Mouse (Mus musculus) CH12.LX (cell line): ENCODE measurements around the gene Abhd18. TPM values are rescaled to one million over a fixed set of nuclear protein-coding genes. Genes with fewer than 3 reads are reported as not detected.
"Not testable (repeated sequence)": the region's sequence is repeated elsewhere in the genome, so short reads cannot be mapped to it uniquely, and the experiment has no call there.

Experiments
- DNase-seq: peaks from one replicate; pipeline ENCODE4 v3.0.0-alpha.2; 2013; ENCODE audit errors: extremely low read depth
- H3K27ac ChIP-seq: 2 replicates; pipeline ENCODE4 v1.5.1; 2012; ENCODE audit warnings: low read depth, mild to moderate bottlenecking, control low read depth, moderate library complexity; ENCODE audit not compliant: insufficient read depth
- H3K27me3 ChIP-seq: replicated peaks from 2 replicates; pipeline ENCODE3; 2012; ENCODE audit warnings: inconsistent platforms
- H3K36me3 ChIP-seq, 2 experiments: replicated peaks in 1 of 2; 2 replicates each; pipeline versions ENCODE3 to v1.6.1; 2012; ENCODE audit warnings: inconsistent platforms in 1 of 2, low read length in 1 of 2, mild to moderate bottlenecking in 1 of 2, mixed read lengths in 1 of 2, moderate library complexity in 1 of 2; ENCODE audit not compliant: control insufficient read depth in 1 of 2, insufficient read depth in 1 of 2
- H3K4me1 ChIP-seq, 2 experiments: 2 replicates each; pipeline ENCODE4 v1.6.1; 2012; ENCODE audit warnings: inconsistent platforms in 1 of 2, moderate library complexity in 1 of 2; ENCODE audit not compliant: insufficient read depth in 2 of 2, control insufficient read depth in 1 of 2
- H3K4me2 ChIP-seq: 2 replicates; pipeline ENCODE4 v1.6.1; 2012; ENCODE audit warnings: low read depth, mild to moderate bottlenecking, control low read depth; ENCODE audit not compliant: poor library complexity, insufficient read depth, severe bottlenecking
- H3K4me3 ChIP-seq, 3 experiments: fragments of 150-350 bp in 1 of 3; sonication (generic) in 1 of 3; replicated peaks in 1 of 3; 2 replicates each; pipeline versions ENCODE3 to v1.5.1; 2011 to 2012; ENCODE audit warnings: low read depth in 2 of 3, low read length in 2 of 3, mild to moderate bottlenecking in 2 of 3, moderate library complexity in 2 of 3, control low read depth in 1 of 3, improper control_type of control experiment in 1 of 3, inconsistent platforms in 1 of 3, mixed read lengths in 1 of 3; ENCODE audit not compliant: poor library complexity in 1 of 3
- H3K79me2 ChIP-seq: replicated peaks from 2 replicates; pipeline ENCODE4 v1.6.1; 2012; ENCODE audit warnings: mild to moderate bottlenecking, moderate library complexity; ENCODE audit not compliant: control insufficient read depth, poor library complexity, insufficient read depth, severe bottlenecking; ENCODE audit errors: extremely low read depth
- H3K9ac ChIP-seq: 2 replicates; pipeline ENCODE4 v1.6.1; 2012; ENCODE audit warnings: low read depth, mild to moderate bottlenecking, control low read depth, moderate library complexity; ENCODE audit not compliant: insufficient read depth
- H3K9me3 ChIP-seq: replicated peaks from 2 replicates; pipeline ENCODE3; 2012; ENCODE audit warnings: low read length, inconsistent platforms, mixed read lengths
- BHLHE40 ChIP-seq: IDR thresholded peaks from 2 replicates; pipeline ENCODE4 v1.6.1; 2011; ENCODE audit warnings: mild to moderate bottlenecking, low read depth, low read length, improper control_type of control experiment
- CHD2 ChIP-seq: IDR thresholded peaks from 2 replicates; pipeline ENCODE4 v1.6.1; 2011; ENCODE audit warnings: low read length, improper control_type of control experiment
- CTCF ChIP-seq, 2 experiments: IDR thresholded peaks in 1 of 2; conservative IDR thresholded peaks in 1 of 2; 2 replicates each; pipeline ENCODE4 v1.5.1; 2011 to 2012; ENCODE audit warnings: low read depth in 2 of 2, low read length in 2 of 2, improper control_type of control experiment in 1 of 2, inconsistent platforms in 1 of 2, mild to moderate bottlenecking in 1 of 2, moderate library complexity in 1 of 2
- ELF1 ChIP-seq: IDR thresholded peaks from 2 replicates; pipeline ENCODE4 v1.6.1; 2014; ENCODE audit warnings: low read depth, mild to moderate bottlenecking, inconsistent platforms, low read length, improper control_type of control experiment
- HCFC1 ChIP-seq: IDR thresholded peaks from 2 replicates; pipeline ENCODE4 v1.6.1; 2012; ENCODE audit warnings: low read depth, mild to moderate bottlenecking, inconsistent platforms, low read length, improper control_type of control experiment
- IRF4 ChIP-seq: IDR thresholded peaks from 2 replicates; pipeline ENCODE4 v1.6.1; 2014; ENCODE audit warnings: low read depth, mild to moderate bottlenecking, inconsistent platforms, low read length, improper control_type of control experiment
- MAX ChIP-seq: IDR thresholded peaks from 2 replicates; pipeline ENCODE4 v1.6.1; 2011; ENCODE audit warnings: low read length, improper control_type of control experiment
- MEF2A ChIP-seq: IDR thresholded peaks from 2 replicates; pipeline ENCODE4 v1.6.1; 2014; ENCODE audit warnings: low read depth, mild to moderate bottlenecking, inconsistent platforms, low read length, improper control_type of control experiment, borderline replicate concordance
- MXI1 ChIP-seq: IDR thresholded peaks from 2 replicates; pipeline ENCODE4 v1.6.1; 2011; ENCODE audit warnings: mild to moderate bottlenecking, low read depth, low read length, improper control_type of control experiment
- NRF1 ChIP-seq: IDR thresholded peaks from 2 replicates; pipeline ENCODE4 v1.6.1; 2014; ENCODE audit warnings: low read depth, mild to moderate bottlenecking, inconsistent platforms, low read length, improper control_type of control experiment, moderate library complexity
- POLR2A ChIP-seq: IDR thresholded peaks from 2 replicates; pipeline ENCODE4 v1.6.1; 2011; ENCODE audit warnings: low read depth, mild to moderate bottlenecking, improper control_type of control experiment, low read length
- RAD21 ChIP-seq: IDR thresholded peaks from 2 replicates; pipeline ENCODE4 v1.6.1; 2011; ENCODE audit warnings: low read depth, mild to moderate bottlenecking, low read length, improper control_type of control experiment, moderate library complexity
- TCF12 ChIP-seq: IDR thresholded peaks from 2 replicates; pipeline ENCODE4 v1.6.1; 2014; ENCODE audit warnings: low read depth, mild to moderate bottlenecking, inconsistent platforms, low read length, improper control_type of control experiment
- dilution Hi-C: fragments of 300-500 bp; cut with MboI; formaldehyde crosslinking; loops from 2 replicates; pipeline ENCODE4 v1.14.3; 2020; ENCODE audit warnings: low sequenced_read_pairs; ENCODE audit not compliant: extremely low pct_unique_long_range_greater_than_20kb, extremely low pct_ligation_motif_present
- in situ Hi-C: fragments of 300-500 bp; cut with MboI; formaldehyde crosslinking; loops from 3 replicates; pipeline ENCODE4 v1.14.3; 2019; ENCODE audit warnings: low sequenced_read_pairs, low pct_ligation_motif_present, low pct_unique_long_range_greater_than_20kb, mixed read lengths
- polyA plus RNA-seq: library from polyadenylated mRNA; unstranded; fragments of >175 nt; gene quantifications from 2 replicates; pipeline ENCODE4 v1.2.1, GENCODE M21; 2012; ENCODE audit warnings: low read depth; ENCODE audit not compliant: insufficient read length
- total RNA-seq, 2 experiments: library from RNA; depleted of rRNA; stranded (reverse); fragments of 300-350 nt in 1 of 2; fragments of >200 nt in 1 of 2; gene quantifications; 2 replicates each; pipeline ENCODE4 v1.2.3; 2012 to 2014

Gene Abhd18
- total and polyA plus RNA-seq, 3 experiments, result 3.7 to 13.4 (median 8.5) TPM

GRCm38 (mm10) chr3:40893816-40894258, 47.1 kb downstream of the Abhd18 start:
- Histone ChIP-seq H3K9ac (peak overlapping the region; percentile 93), H3K4me3 (peak overlapping the region; percentile 49 to 91 (median 73)), H3K4me2 (peak overlapping the region; percentile 71; the same call in 1 of the 2 replicates)
- H3K9me3 ChIP-seq, H3K27ac ChIP-seq, H3K4me1 ChIP-seq, H3K27me3 ChIP-seq, H3K79me2 ChIP-seq, dilution Hi-C loops, in situ Hi-C loops, H3K36me3 ChIP-seq: not testable (repeated sequence)
- peak; percentile 97 for DNase-seq
- TF ChIP-seq CHD2 (peak; percentile 98), NRF1 (peak; percentile 83), MEF2A (peak; percentile 36; the same call in 1 of the 2 replicates), RAD21 (peak; percentile 14), TCF12 (peak; percentile 48), ELF1 (peak; percentile 90), MAX (peak; percentile 56; the same call in 1 of the 2 replicates), HCFC1 (peak; percentile 72), CTCF (conservative IDR thresholded peaks at IDR 0.05 in 1 of 2, IDR thresholded peaks at IDR 0.05 in 1 of 2; ENCODE audit: low read depth in 2 of 2, low read length in 2 of 2) (peak in 1 of 2 experiments; percentile 59; a peak in 2 of 4 replicates), MXI1 (peak; percentile 82), IRF4 (peak; percentile 33), POLR2A (peak; percentile 59; the same call in 1 of the 2 replicates), BHLHE40 (peak; percentile 42; the same call in 1 of the 2 replicates)

- in situ Hi-C loops, H3K27me3 ChIP-seq, H3K4me1 ChIP-seq, dilution Hi-C loops, H3K27ac ChIP-seq, H3K79me2 ChIP-seq, H3K9me3 ChIP-seq, H3K36me3 ChIP-seq: not testable (repeated sequence)
- peak; percentile 3 for DNase-seq
- H3K4me2 ChIP-seq, result peak overlapping the region; percentile 59; the same call in 1 of the 2 replicates
- peak overlapping the region; percentile 33; the same call in 1 of the 2 replicates for H3K9ac ChIP-seq
- H3K4me3 ChIP-seq, result peak overlapping the region; percentile 51 to 72 (median 61)
Observed at GRCm38 (mm10) chr3:40894336-40894735, 47.6 kb downstream of the Abhd18 start.

GRCm38 (mm10) chr3:40902443-40902842, 55.7 kb downstream of the Abhd18 start, which contains the start of gene 1700034I23Rik:
TSS of gene 1700034I23Rik (minus strand) at chr3:40902543.
- dilution Hi-C loops, H3K79me2 ChIP-seq, H3K4me2 ChIP-seq, H3K27me3 ChIP-seq, H3K27ac ChIP-seq, H3K4me1 ChIP-seq, H3K4me3 ChIP-seq, DNase-seq, H3K9me3 ChIP-seq, in situ Hi-C loops, H3K36me3 ChIP-seq, H3K9ac ChIP-seq: not testable (repeated sequence)
